ENCODE assay signal across 17 mouse cellular contexts in genomic region chr5:97345732-97346253, GRCm38 (mm10). TPM values are rescaled to one million over a fixed set of nuclear protein-coding genes. Genes with fewer than 3 reads are reported as not detected.
A peak's percentile ranks its signal among the peaks of the same experiment; 100 is the strongest.
DNase-seq lines count a peak whose midpoint lies in the region; ATAC-seq lines count a peak whose summit lies in the region.
"Had no signal": no experiment of that assay in that cellular context is flagged by ENCODE, and none has a peak within 500 bp of the region (broad histone marks: within the 10 kb centered on the region; RNA-seq: fewer than 3 reads in every experiment).

No protein-coding gene starts in this region.

- DNase-seq in cerebellum, postnatal 4 days (ENCODE audit: low spot score in 2 of 2), result no peak
- peak; percentile 17 to 20 for DNase-seq in left cerebral cortex, postnatal 10 days (ENCODE audit: extremely low spot score in 1 of 2, low spot score in 2 of 2)
- no peak for DNase-seq in left cerebral cortex, adult 8-10 months (ENCODE audit: low spot score in 2 of 2)
- peak; percentile 14 for DNase-seq in cerebellum, adult 8-10 months
- peak; percentile 37 to 47 for DNase-seq in layer of hippocampus, adult 8-10 months (ENCODE audit: low spot score in 2 of 2)
- no peak for DNase-seq in kidney, adult 8-10 months
- no peak for DNase-seq in kidney, adult 11 months
- DNase-seq: adrenal gland, postnatal 10 days; heart, adult 2 months; heart, postnatal 14 days; liver, postnatal 0 days; lung, postnatal 36 days; retina, postnatal 1 day had no signal

- ATAC-seq in cerebellum, adult (ENCODE audit: insufficient number of reproducible peaks, low FRiP score, low TSS enrichment), result peak; percentile 64; the same call in 1 of the 2 replicates
- ATAC-seq: hindbrain, embryonic 16.5 days; liver, postnatal 0 days had no signal

- intact Hi-C loops in left cerebral cortex, postnatal 10 days (cut with DNase I), result no loop called here

RNA-seq across cellular contexts. Expression of gene Naa11, which starts 46.4 kb away (rescaled TPM):
- under 1 TPM; 0.20 to 0.21 TPM for total RNA-seq in left cerebral cortex, postnatal 10 days (2021)
- under 1 TPM in 1 of 4 experiments, not detected in 3; 0.09 TPM for total RNA-seq in left cerebral cortex, adult 8-10 months (2022)
- total RNA-seq in layer of hippocampus, adult 8-10 months (2022), result not detected
- total RNA-seq: adrenal gland, postnatal 10 days; heart, adult 2 months; heart, postnatal 14 days; layer of hippocampus, postnatal 14 days; neutrophil, adult 5-6 weeks had no signal

Comparison
In these comparisons a context has a peak if more than half of its experiments do, and no peak if none do; other contexts are left out.
1. DNase-seq: peak in left cerebral cortex, postnatal 10 days (2 of 2), cerebellum, adult 8-10 months (single experiment) and layer of hippocampus, adult 8-10 months (2 of 2); none in cerebellum, postnatal 4 days (0 of 2), left cerebral cortex, adult 8-10 months (0 of 2), kidney, adult 8-10 months (0 of 2) and kidney, adult 11 months (single experiment).